Mouse (Mus musculus): ENCODE measurements around the gene Catsperd.

- TF ChIP-seq ZMIZ1 (IDR thresholded peaks at IDR 0.05; ENCODE audit: low read depth, low read length) (no peak), ETS1 (IDR thresholded peaks at IDR 0.05; ENCODE audit: low read depth, low read length) (no peak), ZNF384 (IDR thresholded peaks at IDR 0.05; ENCODE audit: low read depth, low read length) (no peak), CTCF (IDR thresholded peaks at IDR 0.05 in 2 of 3, conservative IDR thresholded peaks at IDR 0.05 in 1 of 3; ENCODE audit: control insufficient read depth in 1 of 3, insufficient read depth in 1 of 3, low read depth in 2 of 3, low read length in 3 of 3, poor library complexity in 1 of 3, severe bottlenecking in 1 of 3) (no peak), MEF2A (IDR thresholded peaks at IDR 0.05; ENCODE audit: extremely low read depth, insufficient replicate concordance, low read depth, low read length, poor library complexity, severe bottlenecking) (no peak), POLR2A (IDR thresholded peaks at IDR 0.05; ENCODE audit: control insufficient read depth in 1 of 2, insufficient read depth in 1 of 2, low read depth in 1 of 2, low read length in 2 of 2, poor library complexity in 1 of 2) (no peak), MAFK (IDR thresholded peaks at IDR 0.05; ENCODE audit: borderline replicate concordance, low read depth, low read length) (no peak), EP300 (IDR thresholded peaks at IDR 0.05; ENCODE audit: low read depth in 1 of 2, low read length in 2 of 2) (no peak), MAX (IDR thresholded peaks at IDR 0.05; ENCODE audit: low read length) (no peak), MYB (IDR thresholded peaks at IDR 0.05; ENCODE audit: low read depth, low read length) (no peak), UBTF (IDR thresholded peaks at IDR 0.05; ENCODE audit: borderline replicate concordance, insufficient read depth, low read depth, low read length) (no peak), GATA1 (IDR thresholded peaks at IDR 0.05; ENCODE audit: low read depth, low read length) (no peak), BHLHE40 (IDR thresholded peaks at IDR 0.05; ENCODE audit: borderline replicate concordance, low read depth, low read length) (no peak), CHD1 (IDR thresholded peaks at IDR 0.05; ENCODE audit: low read depth, low read length) (no peak)
These were observed 23.9 kb downstream of the Catsperd start for GRCm38 (mm10) chr17:56651801-56652200.

Data from MEL (cell line).